Mouse (Mus musculus) lung, embryonic 16.5 days (tissue): ENCODE results near the gene Tram1l1. TPM values are rescaled to one million over a fixed set of nuclear protein-coding genes. Genes with fewer than 3 reads are reported as not detected.
"Not testable (repeated sequence)": the region's sequence is repeated elsewhere in the genome, so short reads cannot be mapped to it uniquely, and the experiment has no call there.

Source experiments
- ATAC-seq: fragments of 200-750 bp; cut with Nextera tagmentation; 2 replicates; pipeline ENCODE4 v1.8.0; 2017; ENCODE audit warnings: low read depth, mild to moderate bottlenecking, moderate library complexity
- H3K27ac ChIP-seq: fragments of 300-500 bp; sonication (generic); 2 replicates; pipeline ENCODE4 v1.5.1; 2014; ENCODE audit warnings: mild to moderate bottlenecking, control low read depth, low read length
- H3K27me3 ChIP-seq: fragments of 300-500 bp; sonication (generic); 2 replicates; pipeline ENCODE4 v1.6.1; 2014; ENCODE audit warnings: low read depth, low read length, mixed read lengths; ENCODE audit not compliant: control insufficient read depth, insufficient read depth
- H3K36me3 ChIP-seq: fragments of 300-500 bp; sonication (generic); 2 replicates; pipeline ENCODE4 v1.6.1; 2014; ENCODE audit warnings: low read length; ENCODE audit not compliant: control insufficient read depth, insufficient read depth
- H3K4me1 ChIP-seq: fragments of 300-500 bp; sonication (generic); replicated peaks from 2 replicates; pipeline ENCODE4 v1.6.1; 2014; ENCODE audit warnings: low read length, mixed read lengths; ENCODE audit not compliant: control insufficient read depth, insufficient read depth
- H3K4me2 ChIP-seq: fragments of 300-500 bp; sonication (generic); 2 replicates; pipeline ENCODE4 v1.6.1; 2014; ENCODE audit warnings: low read depth, low read length, control low read depth
- H3K4me3 ChIP-seq: fragments of 300-500 bp; sonication (generic); 2 replicates; pipeline ENCODE4 v1.5.1; 2014; ENCODE audit warnings: mild to moderate bottlenecking, low read length, control low read depth
- H3K9ac ChIP-seq: fragments of 300-500 bp; sonication (generic); 2 replicates; pipeline ENCODE4 v1.6.1; 2014; ENCODE audit warnings: low read length, control low read depth
- H3K9me3 ChIP-seq: fragments of 300-500 bp; sonication (generic); 2 replicates; pipeline ENCODE4 v1.6.1; 2016; ENCODE audit warnings: low read length; ENCODE audit not compliant: control insufficient read depth
- WGBS: fragments of 180-500 bp; shearing (Covaris S2); extraction: QIAGEN DNeasy Blood & Tissue Kit; methylation state at CpG from one replicate; pipeline ENCODE4 v1.1.7; 2014; 5-methylcytosine and 5-hydroxymethylcytosine counted together
- polyA plus RNA-seq: library from polyadenylated mRNA; unstranded; fragments of >200 nt; fragmentation: Nextera tagmentation; extraction: Ambion mirVana; gene quantifications from 2 replicates; pipeline ENCODE4 v1.2.1, GENCODE M21; 2015

Tram1l1 gene
- polyA plus RNA-seq, result 4.2 TPM in 2 replicates

GRCm38 (mm10) chr3:124320821-124321576 is at the start of gene Tram1l1:
Gene Tram1l1, plus strand, starts transcription at chr3:124320855.
- H3K27ac ChIP-seq, result no peak within 1 kb of the TSS
- WGBS, result 2% methylated on average over 48 of the region's 53 CpGs
- ATAC-seq, result peak; percentile 94

GRCm38 (mm10) chr3:124271229-124271628 is 49.4 kb upstream of the Tram1l1 start:
- Histone ChIP-seq H3K4me2 (no peak overlapping the region), H3K4me1 (no peaks in the 10 kb centered on the region), H3K9me3 (no peaks in the 10 kb centered on the region), H3K27ac (no peak overlapping the region), H3K9ac (no peak overlapping the region), H3K4me3 (no peak overlapping the region), H3K36me3 (no peaks in the 10 kb centered on the region), H3K27me3 (no peaks in the 10 kb centered on the region)
- 73% methylated on average over 4 of the region's 4 CpGs for WGBS
- ATAC-seq, result no peak

More at GRCm38 (mm10) chr3:124320821-124321576, at the start of gene Tram1l1:
- Histone ChIP-seq H3K27me3 (no peaks in the 10 kb centered on the region), H3K9ac (peak within 1 kb of the TSS; percentile 71), H3K4me1 (peaks cover 4% of the 10 kb centered on the region; the same call in 1 of the 2 replicates), H3K4me3 (peak within 1 kb of the TSS; percentile 68), H3K36me3 (no peaks in the 10 kb centered on the region), H3K9me3 (no peaks in the 10 kb centered on the region), H3K4me2 (peak within 1 kb of the TSS; percentile 90)

GRCm38 (mm10) chr3:124271668-124272067 is 49.0 kb upstream of the Tram1l1 start:
- Histone ChIP-seq H3K36me3 (no peaks in the 10 kb centered on the region), H3K27ac (no peak overlapping the region), H3K4me3 (no peak overlapping the region), H3K4me2 (no peak overlapping the region), H3K9me3 (no peaks in the 10 kb centered on the region), H3K4me1 (no peaks in the 10 kb centered on the region), H3K9ac (no peak overlapping the region), H3K27me3 (no peaks in the 10 kb centered on the region)
- 78% methylated on average over 3 of the region's 3 CpGs for WGBS
- ATAC-seq, result no peak

GRCm38 (mm10) chr3:124272465-124273089 is 48.1 kb upstream of the Tram1l1 start:
- Histone ChIP-seq H3K27ac (no peak overlapping the region), H3K36me3 (no peaks in the 10 kb centered on the region), H3K27me3 (no peaks in the 10 kb centered on the region), H3K9me3 (no peaks in the 10 kb centered on the region), H3K9ac (no peak overlapping the region), H3K4me2 (no peak overlapping the region), H3K4me1 (no peaks in the 10 kb centered on the region), H3K4me3 (no peak overlapping the region)
- 66% methylated on average over 2 of the region's 2 CpGs for WGBS
- ATAC-seq, result no peak

- not testable (repeated sequence) for ATAC-seq, H3K4me3 ChIP-seq
- WGBS, result 13% methylated on average over 13 of the region's 13 CpGs
These were observed 45.6 kb upstream of the Tram1l1 start for GRCm38 (mm10) chr3:124274928-124275609.

GRCm38 (mm10) chr3:124288936-124289335 is 31.7 kb upstream of the Tram1l1 start:
- not testable (repeated sequence) for H3K4me3 ChIP-seq, H3K9me3 ChIP-seq, H3K27me3 ChIP-seq, H3K27ac ChIP-seq, H3K4me1 ChIP-seq, H3K36me3 ChIP-seq, H3K4me2 ChIP-seq, ATAC-seq, H3K9ac ChIP-seq
- 41% methylated on average over 7 of the region's 7 CpGs for WGBS

More at GRCm38 (mm10) chr3:124274928-124275609, 45.6 kb upstream of the Tram1l1 start:
- H3K4me1 ChIP-seq, H3K27ac ChIP-seq, H3K36me3 ChIP-seq, H3K9ac ChIP-seq, H3K9me3 ChIP-seq, H3K4me2 ChIP-seq, H3K27me3 ChIP-seq: not testable (repeated sequence)

- H3K4me2 ChIP-seq, result no peak overlapping the region
- ATAC-seq, result no peak
- H3K36me3 ChIP-seq, result no peaks in the 10 kb centered on the region
- no peak overlapping the region for H3K27ac ChIP-seq
- 42% methylated on average over 4 of the region's 4 CpGs for WGBS
- no peak overlapping the region for H3K4me3 ChIP-seq
- no peaks in the 10 kb centered on the region for H3K27me3 ChIP-seq
- no peaks in the 10 kb centered on the region for H3K9me3 ChIP-seq
- no peak overlapping the region for H3K9ac ChIP-seq
- H3K4me1 ChIP-seq, result peaks cover 4% of the 10 kb centered on the region; the same call in 1 of the 2 replicates
These were observed 1.4 kb upstream of the Tram1l1 start for GRCm38 (mm10) chr3:124319254-124319653.

- H3K4me2 ChIP-seq, result peak overlapping the region; percentile 90
- H3K4me1 ChIP-seq, result peaks cover 4% of the 10 kb centered on the region; the same call in 1 of the 2 replicates
- H3K9ac ChIP-seq, result peak overlapping the region; percentile 71
- no peak overlapping the region for H3K27ac ChIP-seq
- H3K27me3 ChIP-seq, result no peaks in the 10 kb centered on the region
- ATAC-seq, result no peak; the same call in 1 of the 2 replicates
- H3K4me3 ChIP-seq, result peak overlapping the region; percentile 68
- no peaks in the 10 kb centered on the region for H3K9me3 ChIP-seq
- H3K36me3 ChIP-seq, result no peaks in the 10 kb centered on the region
- WGBS, result 7% methylated on average over 2 of the region's 2 CpGs
These were observed 257 bp upstream of the Tram1l1 start for GRCm38 (mm10) chr3:124320398-124320797.

- H3K36me3 ChIP-seq, result no peaks in the 10 kb centered on the region
- H3K4me2 ChIP-seq, result no peak overlapping the region
- H3K4me3 ChIP-seq, result no peak overlapping the region
- H3K9me3 ChIP-seq, result no peaks in the 10 kb centered on the region
- H3K27me3 ChIP-seq, result no peaks in the 10 kb centered on the region
- H3K4me1 ChIP-seq, result no peaks in the 10 kb centered on the region
- no peak for ATAC-seq
- no peak overlapping the region for H3K27ac ChIP-seq
- no peak overlapping the region for H3K9ac ChIP-seq
These were observed 25.8 kb downstream of the Tram1l1 start for GRCm38 (mm10) chr3:124346445-124346844.
